8 mouse cellular contexts compared by ENCODE assay signal in genomic region chr2:104318881-104319280, GRCm38 (mm10).
DNase-seq lines count a peak whose midpoint lies in the region.

No protein-coding gene starts in this region.

- intact Hi-C loops in left cerebral cortex, postnatal 10 days (cut with DNase I): no loop called here

- DNase-seq in adrenal gland, postnatal 36 days: peak; percentile 25 to 36
- no peak for DNase-seq in adrenal gland, adult 18-20 months (ENCODE audit: low spot score in 2 of 2)
- peak; percentile 6 for DNase-seq in ovary, adult 18-20 months (ENCODE audit: low spot score)
- no peak for DNase-seq in ovary, postnatal 10 days (ENCODE audit: low spot score)
- peak; percentile 46 to 59 for DNase-seq in left cerebral cortex, postnatal 10 days (ENCODE audit: extremely low spot score in 1 of 2, low spot score in 2 of 2)
- DNase-seq in gastrocnemius, postnatal 4 days (ENCODE audit: low spot score in 2 of 2): no peak
- DNase-seq in Muller cell, postnatal 12 days (ENCODE audit: inconsistent ontology term): no peak
- DNase-seq in kidney, adult 11 months: no peak

Comparison
In these comparisons a context has a peak if more than half of its experiments do, and no peak if none do; other contexts are left out.
1. DNase-seq: peak in adrenal gland, postnatal 36 days (2 of 2), ovary, adult 18-20 months (single experiment) and left cerebral cortex, postnatal 10 days (2 of 2); none in adrenal gland, adult 18-20 months (0 of 2), ovary, postnatal 10 days (single experiment), gastrocnemius, postnatal 4 days (0 of 2), Muller cell, postnatal 12 days (single experiment) and kidney, adult 11 months (single experiment).